Mouse (Mus musculus): ENCODE measurements around the gene Rnase10. TPM values are rescaled to one million over a fixed set of nuclear protein-coding genes. Genes with fewer than 3 reads are reported as not detected.

The Rnase10 gene
- polyA plus RNA-seq (2014; fragmentation: Illumina TruSeq; extraction: RNeasy Lipid Tissue Mini Kit (QIAGEN cat#74804); ENCODE audit: low read depth, low replicate concordance): 0.38 TPM

GRCm38 (mm10) chr14:51007152-51007801, at the start of gene Rnase10:
Gene Rnase10 (plus strand): TSS chr14:51007751.

GRCm38 (mm10) chr14:51041769-51042168, 34.2 kb downstream of the Rnase10 start, which contains the start of gene Rnase9:
Gene Rnase9 (minus strand): TSS chr14:51041869.

GRCm38 (mm10) chr14:51050063-51050462, 42.5 kb downstream of the Rnase10 start, which contains the start of gene Rnase11:
Gene Rnase11 (minus strand): TSS chr14:51050163.

GRCm38 (mm10) chr14:51057401-51057831, 49.9 kb downstream of the Rnase10 start, which contains the start of gene Rnase12:
Gene Rnase12 (minus strand): TSS chr14:51057661.

Other genes with a start within 250 kb of the Rnase10 start
- gene Ttc5, start 222.2 kb upstream of the Rnase10 start, polyA plus RNA-seq (2014; fragmentation: Illumina TruSeq; extraction: RNeasy Lipid Tissue Mini Kit (QIAGEN cat#74804); ENCODE audit: low read depth, low replicate concordance): 31.4 TPM
- gene Ccnb1ip1, start 200.0 kb upstream of the Rnase10 start, polyA plus RNA-seq (2014; fragmentation: Illumina TruSeq; extraction: RNeasy Lipid Tissue Mini Kit (QIAGEN cat#74804); ENCODE audit: low read depth, low replicate concordance): not detected
- gene Parp2, start 199.9 kb upstream of the Rnase10 start, polyA plus RNA-seq (2014; fragmentation: Illumina TruSeq; extraction: RNeasy Lipid Tissue Mini Kit (QIAGEN cat#74804); ENCODE audit: low read depth, low replicate concordance): 62.1 TPM
- 53.8 TPM for gene Tep1, start 137.2 kb upstream of the Rnase10 start, polyA plus RNA-seq (2014; fragmentation: Illumina TruSeq; extraction: RNeasy Lipid Tissue Mini Kit (QIAGEN cat#74804); ENCODE audit: low read depth, low replicate concordance)
- gene Klhl33, start 110.2 kb upstream of the Rnase10 start, polyA plus RNA-seq (2014; fragmentation: Illumina TruSeq; extraction: RNeasy Lipid Tissue Mini Kit (QIAGEN cat#74804); ENCODE audit: low read depth, low replicate concordance): 2.2 TPM
- 13.2 TPM for gene Osgep, start 82.9 kb upstream of the Rnase10 start, polyA plus RNA-seq (2014; fragmentation: Illumina TruSeq; extraction: RNeasy Lipid Tissue Mini Kit (QIAGEN cat#74804); ENCODE audit: low read depth, low replicate concordance)
- 12.7 TPM for gene Apex1, start 82.8 kb upstream of the Rnase10 start, polyA plus RNA-seq (2014; fragmentation: Illumina TruSeq; extraction: RNeasy Lipid Tissue Mini Kit (QIAGEN cat#74804); ENCODE audit: low read depth, low replicate concordance)
- gene Pip4p1, start 76.9 kb upstream of the Rnase10 start, polyA plus RNA-seq (2014; fragmentation: Illumina TruSeq; extraction: RNeasy Lipid Tissue Mini Kit (QIAGEN cat#74804); ENCODE audit: low read depth, low replicate concordance): 26.2 TPM
- 68.2 TPM for gene Pnp, start 76.7 kb upstream of the Rnase10 start, polyA plus RNA-seq (2014; fragmentation: Illumina TruSeq; extraction: RNeasy Lipid Tissue Mini Kit (QIAGEN cat#74804); ENCODE audit: low read depth, low replicate concordance)
- not detected for gene Gm49342, start 63.2 kb upstream of the Rnase10 start, polyA plus RNA-seq (2014; fragmentation: Illumina TruSeq; extraction: RNeasy Lipid Tissue Mini Kit (QIAGEN cat#74804); ENCODE audit: low read depth, low replicate concordance)
- 10.6 TPM for gene Pnp2, start 51.8 kb upstream of the Rnase10 start, polyA plus RNA-seq (2014; fragmentation: Illumina TruSeq; extraction: RNeasy Lipid Tissue Mini Kit (QIAGEN cat#74804); ENCODE audit: low read depth, low replicate concordance)
- 0.38 TPM for gene Rnase9, start 34.1 kb downstream of the Rnase10 start, polyA plus RNA-seq (2014; fragmentation: Illumina TruSeq; extraction: RNeasy Lipid Tissue Mini Kit (QIAGEN cat#74804); ENCODE audit: low read depth, low replicate concordance)
- not detected for gene Rnase11, start 42.4 kb downstream of the Rnase10 start, polyA plus RNA-seq (2014; fragmentation: Illumina TruSeq; extraction: RNeasy Lipid Tissue Mini Kit (QIAGEN cat#74804); ENCODE audit: low read depth, low replicate concordance)
- 1.1 TPM for gene Rnase12, start 49.9 kb downstream of the Rnase10 start, polyA plus RNA-seq (2014; fragmentation: Illumina TruSeq; extraction: RNeasy Lipid Tissue Mini Kit (QIAGEN cat#74804); ENCODE audit: low read depth, low replicate concordance)
- gene Olfr750, start 66.7 kb downstream of the Rnase10 start, polyA plus RNA-seq (2014; fragmentation: Illumina TruSeq; extraction: RNeasy Lipid Tissue Mini Kit (QIAGEN cat#74804); ENCODE audit: low read depth, low replicate concordance): not detected
- gene Rnase4, start 83.3 kb downstream of the Rnase10 start, polyA plus RNA-seq (2014; fragmentation: Illumina TruSeq; extraction: RNeasy Lipid Tissue Mini Kit (QIAGEN cat#74804); ENCODE audit: low read depth, low replicate concordance): 381 TPM
- 14.5 TPM for gene Ang, start 83.4 kb downstream of the Rnase10 start, polyA plus RNA-seq (2014; fragmentation: Illumina TruSeq; extraction: RNeasy Lipid Tissue Mini Kit (QIAGEN cat#74804); ENCODE audit: low read depth, low replicate concordance)
- not detected for gene Eddm3b, start 106.7 kb downstream of the Rnase10 start, polyA plus RNA-seq (2014; fragmentation: Illumina TruSeq; extraction: RNeasy Lipid Tissue Mini Kit (QIAGEN cat#74804); ENCODE audit: low read depth, low replicate concordance)
- 10.4 TPM for gene Rnase6, start 116.2 kb downstream of the Rnase10 start, polyA plus RNA-seq (2014; fragmentation: Illumina TruSeq; extraction: RNeasy Lipid Tissue Mini Kit (QIAGEN cat#74804); ENCODE audit: low read depth, low replicate concordance)
- 11.5 TPM for gene Rnase1, start 139.0 kb downstream of the Rnase10 start, polyA plus RNA-seq (2014; fragmentation: Illumina TruSeq; extraction: RNeasy Lipid Tissue Mini Kit (QIAGEN cat#74804); ENCODE audit: low read depth, low replicate concordance)
- 2.9 TPM for gene Rnase2b, start 154.5 kb downstream of the Rnase10 start, polyA plus RNA-seq (2014; fragmentation: Illumina TruSeq; extraction: RNeasy Lipid Tissue Mini Kit (QIAGEN cat#74804); ENCODE audit: low read depth, low replicate concordance)
- gene Ang2, start 191.4 kb downstream of the Rnase10 start, polyA plus RNA-seq (2014; fragmentation: Illumina TruSeq; extraction: RNeasy Lipid Tissue Mini Kit (QIAGEN cat#74804); ENCODE audit: low read depth, low replicate concordance): not detected
- not detected for gene Ear14, start 195.6 kb downstream of the Rnase10 start, polyA plus RNA-seq (2014; fragmentation: Illumina TruSeq; extraction: RNeasy Lipid Tissue Mini Kit (QIAGEN cat#74804); ENCODE audit: low read depth, low replicate concordance)
- not detected for gene Rnase2a, start 248.4 kb downstream of the Rnase10 start, polyA plus RNA-seq (2014; fragmentation: Illumina TruSeq; extraction: RNeasy Lipid Tissue Mini Kit (QIAGEN cat#74804); ENCODE audit: low read depth, low replicate concordance)